Mouse (Mus musculus) erythroid progenitor cell, adult 5-6 weeks (primary cell): ENCODE data around the gene Uhrf1. TPM values are rescaled to one million over a fixed set of nuclear protein-coding genes. Genes with fewer than 3 reads are reported as not detected.

Experiments
- total RNA-seq, 2 experiments: library from RNA; stranded (forward) in 1 of 2; stranded (reverse) in 1 of 2; fragments of 150-400 nt in 1 of 2; fragments of 186-747, 209-891 nt in 1 of 2; gene quantifications; 2 replicates each; pipeline versions ENCODE4 v1.2.3 to v1.2.4; 2015 to 2017; ENCODE audit warnings: low replicate concordance in 2 of 2

Gene Uhrf1
- total RNA-seq, 2 experiments from 2014 or later = 122 to 178 TPM

Other genes starting within 250 kb of the Uhrf1 start
- gene Ubxn6, start 228.3 kb upstream of the Uhrf1 start, total RNA-seq (2015; ENCODE audit: low replicate concordance) = 4.7 and 8.4 TPM in 2 replicates
- 1.9 and 5.6 TPM in 2 replicates for gene Ubxn6, start 228.3 kb upstream of the Uhrf1 start, total RNA-seq (2017; ENCODE audit: low replicate concordance)
- 36.5 and 71.4 TPM in 2 replicates for gene Hdgfl2, start 223.7 kb upstream of the Uhrf1 start, total RNA-seq (2015; ENCODE audit: low replicate concordance)
- 125 and 144 TPM in 2 replicates for gene Hdgfl2, start 223.7 kb upstream of the Uhrf1 start, total RNA-seq (2017; ENCODE audit: low replicate concordance)
- not detected in 2 replicates for gene Plin4, start 193.5 kb upstream of the Uhrf1 start, total RNA-seq (2015; ENCODE audit: low replicate concordance)
- gene Plin4, start 193.5 kb upstream of the Uhrf1 start, total RNA-seq (2017; ENCODE audit: low replicate concordance) = not detected in 2 replicates
- gene Plin5, start 185.7 kb upstream of the Uhrf1 start, total RNA-seq (2015; ENCODE audit: low replicate concordance) = not detected in 2 replicates
- not detected in 2 replicates for gene Plin5, start 185.7 kb upstream of the Uhrf1 start, total RNA-seq (2017; ENCODE audit: low replicate concordance)
- gene Lrg1, start 181.3 kb upstream of the Uhrf1 start, total RNA-seq (2015; ENCODE audit: low replicate concordance) = 1.7 and 8.6 TPM in 2 replicates
- 3.9 and 6.9 TPM in 2 replicates for gene Lrg1, start 181.3 kb upstream of the Uhrf1 start, total RNA-seq (2017; ENCODE audit: low replicate concordance)
- gene Sema6b, start 163.0 kb upstream of the Uhrf1 start, total RNA-seq (2015; ENCODE audit: low replicate concordance) = 1.4 TPM in 1 of 2 replicates, not detected in the other
- 0.83 TPM in 1 of 2 replicates, not detected in the other for gene Sema6b, start 163.0 kb upstream of the Uhrf1 start, total RNA-seq (2017; ENCODE audit: low replicate concordance)
- gene Tnfaip8l1, start 140.8 kb upstream of the Uhrf1 start, total RNA-seq (2015; ENCODE audit: low replicate concordance) = 1.3 and 1.4 TPM in 2 replicates
- 0.26 and 1.6 TPM in 2 replicates for gene Tnfaip8l1, start 140.8 kb upstream of the Uhrf1 start, total RNA-seq (2017; ENCODE audit: low replicate concordance)
- 9.6 and 11.2 TPM in 2 replicates for gene Mydgf, start 119.4 kb upstream of the Uhrf1 start, total RNA-seq (2015; ENCODE audit: low replicate concordance)
- 5.6 and 6.8 TPM in 2 replicates for gene Mydgf, start 119.4 kb upstream of the Uhrf1 start, total RNA-seq (2017; ENCODE audit: low replicate concordance)
- 5.8 and 11.7 TPM in 2 replicates for gene Dpp9, start 84.4 kb upstream of the Uhrf1 start, total RNA-seq (2015; ENCODE audit: low replicate concordance)
- gene Dpp9, start 84.4 kb upstream of the Uhrf1 start, total RNA-seq (2017; ENCODE audit: low replicate concordance) = 6.5 and 8.9 TPM in 2 replicates
- gene Fem1a, start 46.5 kb upstream of the Uhrf1 start, total RNA-seq (2015; ENCODE audit: low replicate concordance) = 7.2 and 8.4 TPM in 2 replicates
- gene Fem1a, start 46.5 kb upstream of the Uhrf1 start, total RNA-seq (2017; ENCODE audit: low replicate concordance) = 5.7 and 7.6 TPM in 2 replicates
- gene Ticam1, start 26.5 kb upstream of the Uhrf1 start, total RNA-seq (2015; ENCODE audit: low replicate concordance) = 4.0 and 4.6 TPM in 2 replicates
- gene Ticam1, start 26.5 kb upstream of the Uhrf1 start, total RNA-seq (2017; ENCODE audit: low replicate concordance) = 1.4 and 2.6 TPM in 2 replicates
- gene Plin3, start 10.4 kb upstream of the Uhrf1 start, total RNA-seq (2015; ENCODE audit: low replicate concordance) = 2.2 and 2.5 TPM in 2 replicates
- gene Plin3, start 10.4 kb upstream of the Uhrf1 start, total RNA-seq (2017; ENCODE audit: low replicate concordance) = 5.6 and 6.7 TPM in 2 replicates
- gene Arrdc5, start 3.0 kb upstream of the Uhrf1 start, total RNA-seq (2015; ENCODE audit: low replicate concordance) = not detected in 2 replicates
- not detected in 2 replicates for gene Arrdc5, start 3.0 kb upstream of the Uhrf1 start, total RNA-seq (2017; ENCODE audit: low replicate concordance)
- 3.4 and 18.0 TPM in 2 replicates for gene Kdm4b, start 22.7 kb downstream of the Uhrf1 start, total RNA-seq (2015; ENCODE audit: low replicate concordance)
- gene Kdm4b, start 22.7 kb downstream of the Uhrf1 start, total RNA-seq (2017; ENCODE audit: low replicate concordance) = 3.4 and 8.5 TPM in 2 replicates
- 7.9 and 10.9 TPM in 2 replicates for gene Ptprs, start 173.2 kb downstream of the Uhrf1 start, total RNA-seq (2015; ENCODE audit: low replicate concordance)
- 2.1 and 4.7 TPM in 2 replicates for gene Ptprs, start 173.2 kb downstream of the Uhrf1 start, total RNA-seq (2017; ENCODE audit: low replicate concordance)
- gene Znrf4, start 209.1 kb downstream of the Uhrf1 start, total RNA-seq (2015; ENCODE audit: low replicate concordance) = not detected in 2 replicates
- not detected in 2 replicates for gene Znrf4, start 209.1 kb downstream of the Uhrf1 start, total RNA-seq (2017; ENCODE audit: low replicate concordance)